Mouse (Mus musculus): Measurements from ENCODE around the gene Ttbk2. TPM values are rescaled to one million over a fixed set of nuclear protein-coding genes. Genes with fewer than 3 reads are reported as not detected.

Gene Ttbk2
- total RNA-seq, 2 experiments from 2014 or later: 15.0 to 15.7 TPM

DNA sequence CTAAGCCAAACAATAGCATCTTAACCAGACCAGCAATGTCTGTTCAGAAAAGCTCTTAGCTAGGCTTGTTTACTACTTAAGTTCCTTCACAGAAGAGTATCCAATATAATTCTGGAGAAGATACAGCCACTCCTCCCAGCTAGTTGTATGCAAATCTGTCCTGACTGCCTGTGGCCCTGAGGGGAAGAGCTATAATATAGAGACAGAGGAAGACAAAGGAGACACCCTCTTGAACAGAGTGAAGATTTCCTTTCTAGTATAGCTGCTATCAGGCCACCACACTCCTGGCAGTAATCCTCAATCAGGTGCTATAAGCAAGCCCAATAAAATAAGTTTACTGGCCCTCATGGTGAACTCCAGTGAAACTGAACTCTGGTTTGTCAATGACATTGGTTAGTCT lies 88.5 kb downstream of the Ttbk2 start:
- no peak for DNase-seq (ENCODE audit: low spot score in 2 of 2)

DNA sequence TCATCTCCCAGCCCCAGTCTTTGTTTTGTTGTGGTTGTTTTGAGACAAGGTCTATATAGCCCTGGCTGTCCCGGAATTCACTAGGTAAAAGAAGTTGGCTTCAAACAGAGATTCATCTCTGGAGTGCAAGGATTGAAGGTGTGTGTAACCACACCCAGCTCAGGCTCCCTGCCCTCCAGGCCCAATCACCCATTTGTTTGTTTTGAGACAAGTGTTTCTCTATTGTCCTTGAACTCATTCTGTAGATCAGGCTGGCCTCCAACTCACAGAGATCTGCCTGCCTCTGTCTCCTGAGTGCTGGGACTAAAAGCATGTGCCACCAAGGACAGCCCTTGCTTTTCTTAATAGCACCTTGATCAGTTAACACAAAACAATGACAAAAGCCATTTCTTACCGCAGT lies 102.4 kb downstream of the Ttbk2 start:
- no peak for DNase-seq (ENCODE audit: low spot score in 2 of 2)

DNA sequence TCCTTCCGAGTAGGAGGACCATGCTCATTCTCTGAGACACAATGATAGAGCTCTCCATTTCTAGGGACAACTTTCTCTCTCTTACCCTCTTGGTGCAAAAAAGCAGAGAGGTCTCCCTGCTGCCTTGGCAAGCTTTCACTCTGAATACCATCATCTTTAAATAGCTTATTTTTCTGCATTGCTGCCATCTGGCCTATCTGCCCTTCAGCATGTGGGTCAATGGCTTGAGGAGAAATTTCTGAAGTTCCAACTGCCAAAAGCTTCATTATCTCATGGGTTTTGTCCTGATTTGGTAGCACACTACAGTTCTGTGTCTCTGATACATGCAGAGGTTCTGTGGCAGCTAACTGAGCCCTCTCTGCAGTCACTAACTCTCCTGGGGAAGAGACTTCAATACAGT lies 104.9 kb downstream of the Ttbk2 start:
- no peak for DNase-seq (ENCODE audit: low spot score in 2 of 2)

DNA sequence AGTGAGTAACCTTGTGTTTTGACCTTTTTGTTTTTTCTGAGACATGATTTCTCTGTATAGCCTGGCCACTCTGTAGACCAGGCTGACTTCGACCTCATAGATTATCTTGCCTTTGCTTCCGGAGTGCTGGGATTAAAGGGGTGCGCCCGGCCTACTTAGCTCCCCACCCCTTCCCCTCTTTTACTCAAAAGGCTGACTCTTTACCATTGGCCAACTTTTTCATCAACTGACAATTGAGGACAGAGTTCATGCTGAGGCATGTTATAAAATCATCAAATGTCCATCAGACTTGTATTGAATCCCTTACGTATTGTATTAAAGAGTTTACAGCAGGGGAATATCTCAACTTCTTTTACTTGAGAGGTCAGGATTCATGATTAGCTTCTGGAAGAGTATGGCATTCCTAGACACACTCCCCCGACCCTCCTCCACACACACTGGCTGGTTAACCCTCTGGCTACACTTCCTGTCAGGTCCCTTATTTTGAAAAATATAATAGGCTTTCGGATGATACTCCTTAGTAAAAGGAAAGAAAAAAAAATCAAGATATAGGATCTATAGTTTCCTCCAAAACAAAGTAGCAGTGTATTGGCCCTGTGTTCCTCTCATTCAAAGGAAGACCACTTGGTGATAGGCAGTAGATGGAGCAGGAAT lies 118.4 kb downstream of the Ttbk2 start:
- no peak for DNase-seq (ENCODE audit: low spot score in 2 of 2)

DNA sequence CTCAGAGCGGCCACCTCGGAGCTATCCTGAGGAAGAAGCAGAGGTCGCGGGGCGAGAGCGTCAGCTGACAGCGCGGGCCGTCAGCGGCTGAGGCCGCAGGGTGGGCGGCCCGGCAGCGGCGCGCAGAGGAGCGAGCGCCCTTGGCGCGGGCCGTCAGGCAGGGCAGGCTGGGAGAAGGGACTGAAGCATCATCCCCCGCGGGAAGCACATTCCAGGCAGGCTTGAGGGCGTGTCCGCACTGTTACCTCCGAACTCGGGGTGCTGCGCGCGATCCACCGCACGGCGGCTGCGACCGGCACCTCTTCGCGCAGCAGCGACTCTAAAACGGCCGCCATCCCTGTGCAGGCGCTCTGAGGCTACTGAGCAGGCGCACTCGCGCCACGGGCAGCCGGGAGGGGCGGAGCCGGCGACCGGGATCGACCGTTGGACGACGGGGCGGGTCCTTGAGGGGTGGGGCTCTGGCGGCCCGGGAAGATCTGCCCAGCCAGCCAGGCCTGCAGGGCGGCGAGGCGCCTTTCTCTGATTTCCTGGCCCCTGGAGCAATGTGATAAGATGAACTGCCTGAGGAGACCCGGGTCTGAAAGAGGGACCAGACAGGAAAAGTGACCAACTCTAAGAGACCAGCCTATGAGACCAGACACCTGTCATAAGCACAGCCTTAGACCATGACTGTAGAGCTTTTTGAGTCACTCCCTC lies 119.1 kb downstream of the Ttbk2 start:
- DNase-seq (ENCODE audit: low spot score in 2 of 2): peak; percentile 91 to 93

DNA sequence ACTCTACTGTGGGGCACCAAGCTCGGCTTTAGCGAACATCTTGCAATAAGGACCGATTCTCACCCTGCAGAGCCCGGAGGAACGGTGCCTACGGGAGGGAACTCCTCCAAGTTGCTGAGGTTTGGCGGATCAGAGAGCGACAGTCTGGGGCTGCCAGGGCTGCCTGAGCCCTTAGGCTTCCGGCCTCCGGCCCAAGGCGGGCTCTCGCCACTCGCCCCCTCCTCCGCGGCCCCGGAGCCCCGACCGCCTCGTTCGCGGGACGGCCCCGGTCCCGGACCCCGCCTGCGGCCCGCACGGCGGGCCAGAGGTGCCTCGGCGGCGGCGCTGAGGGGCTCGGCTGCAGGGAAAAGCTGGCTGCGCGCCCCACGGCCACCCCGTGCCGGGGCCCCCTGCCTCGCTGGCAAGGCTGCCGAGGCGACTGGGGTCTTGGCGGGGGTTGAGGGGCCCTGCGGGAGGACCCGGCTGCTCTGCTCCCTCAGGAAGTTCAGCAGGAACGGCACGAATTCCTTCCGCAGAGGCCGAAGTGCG lies 119.7 kb downstream of the Ttbk2 start:
- DNase-seq (ENCODE audit: low spot score in 2 of 2): no peak

DNA sequence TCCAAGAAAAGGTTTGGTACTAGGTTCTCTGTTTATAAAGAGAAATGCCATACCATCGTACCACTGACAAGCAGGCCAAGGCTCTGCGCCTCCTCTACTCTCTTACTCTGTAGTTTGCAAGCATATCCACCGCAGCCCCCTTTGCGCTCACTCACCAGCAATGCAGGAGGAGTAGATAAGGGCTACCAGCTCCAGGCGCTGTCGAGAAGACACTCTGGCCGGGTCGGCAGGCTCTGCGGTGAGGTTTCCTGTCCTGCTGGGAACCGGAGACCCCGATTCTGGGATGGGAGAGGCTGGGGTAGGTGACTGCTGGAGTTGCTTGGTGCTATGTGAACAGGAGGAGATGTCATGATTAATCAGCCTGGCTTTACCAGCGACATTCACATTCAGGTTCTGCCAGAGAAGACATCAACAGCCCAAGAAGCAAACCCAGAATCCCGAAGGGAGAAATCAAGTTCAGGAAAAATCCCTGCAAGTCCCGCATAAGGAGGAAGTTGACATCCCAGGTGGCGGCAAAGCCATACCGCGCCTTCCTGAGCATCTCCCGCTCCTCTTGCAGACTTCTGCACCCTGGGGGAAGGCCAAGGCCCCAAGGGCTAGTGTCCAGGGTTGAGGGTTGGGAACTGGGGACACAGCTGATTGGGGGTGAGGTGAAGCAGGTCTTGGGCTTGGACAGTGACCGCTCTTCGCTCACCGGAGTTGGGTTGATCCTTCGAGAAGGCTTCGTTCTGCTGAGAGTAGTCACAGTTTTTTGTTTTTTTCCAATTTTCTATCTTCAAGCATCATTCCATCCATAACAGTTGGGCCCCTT lies 120.4 kb downstream of the Ttbk2 start:
- DNase-seq (ENCODE audit: low spot score in 2 of 2): no peak

DNA sequence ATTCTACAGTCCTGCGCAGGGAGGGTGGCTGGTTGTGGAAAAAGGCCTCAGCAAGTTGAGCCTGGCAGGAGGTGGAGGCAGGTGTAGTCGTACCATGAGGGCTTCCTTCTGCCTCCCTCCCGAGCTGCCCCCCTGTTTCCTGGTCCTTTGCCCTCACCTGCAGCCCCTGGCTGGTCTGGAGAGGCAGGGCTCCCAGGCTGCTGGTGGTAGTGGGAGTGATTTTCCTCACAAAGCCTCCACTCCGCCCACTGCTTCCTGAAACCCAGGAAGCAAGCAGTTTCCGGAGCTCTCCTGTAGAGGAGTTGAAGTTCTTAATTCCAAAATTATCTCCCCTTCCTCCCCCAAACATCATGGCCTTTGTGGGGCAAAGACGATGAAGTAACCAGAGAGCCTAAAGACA lies 126.2 kb downstream of the Ttbk2 start:
- DNase-seq (ENCODE audit: low spot score in 2 of 2): no peak

DNA sequence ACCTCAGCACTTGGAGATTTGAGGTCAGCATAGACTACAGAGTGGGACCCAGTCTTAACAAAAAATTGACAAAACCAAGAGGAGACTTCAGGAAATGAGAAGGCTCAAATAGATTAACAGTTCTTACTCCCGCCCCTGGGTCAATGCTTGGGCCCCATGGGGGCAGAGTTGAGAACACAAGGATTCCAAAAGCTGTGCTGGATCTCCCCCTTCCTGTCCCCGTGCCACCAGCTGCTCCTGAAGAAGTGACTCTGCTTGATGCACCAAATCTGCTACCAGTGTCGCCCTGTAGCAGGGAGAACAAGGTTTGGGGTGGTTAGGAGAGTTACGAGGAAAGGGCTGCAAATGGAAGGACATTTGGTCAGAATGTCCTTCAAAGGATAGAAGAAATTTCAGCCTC lies 126.8 kb downstream of the Ttbk2 start:
- no peak for DNase-seq (ENCODE audit: low spot score in 2 of 2)

DNA sequence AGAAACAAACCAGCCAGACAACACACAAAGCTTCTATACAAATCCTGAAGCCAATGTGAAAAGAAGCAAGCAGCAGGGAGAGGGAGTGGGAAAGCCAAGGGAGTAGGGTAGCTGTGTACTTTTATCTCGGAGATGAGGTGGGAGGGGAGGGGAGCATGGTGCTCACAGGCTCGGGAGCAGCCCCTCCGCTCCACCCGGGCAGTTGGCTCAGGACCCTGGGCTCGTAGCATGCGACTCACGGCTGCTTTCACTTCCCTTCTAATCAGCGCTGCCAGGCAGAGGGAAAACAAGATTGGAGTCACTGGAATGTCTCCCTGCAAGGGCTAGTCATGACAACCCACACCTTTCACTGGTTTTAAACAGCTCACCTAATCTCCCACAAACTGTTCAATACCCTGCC lies 127.9 kb downstream of the Ttbk2 start:
- DNase-seq (ENCODE audit: low spot score in 2 of 2): no peak

DNA sequence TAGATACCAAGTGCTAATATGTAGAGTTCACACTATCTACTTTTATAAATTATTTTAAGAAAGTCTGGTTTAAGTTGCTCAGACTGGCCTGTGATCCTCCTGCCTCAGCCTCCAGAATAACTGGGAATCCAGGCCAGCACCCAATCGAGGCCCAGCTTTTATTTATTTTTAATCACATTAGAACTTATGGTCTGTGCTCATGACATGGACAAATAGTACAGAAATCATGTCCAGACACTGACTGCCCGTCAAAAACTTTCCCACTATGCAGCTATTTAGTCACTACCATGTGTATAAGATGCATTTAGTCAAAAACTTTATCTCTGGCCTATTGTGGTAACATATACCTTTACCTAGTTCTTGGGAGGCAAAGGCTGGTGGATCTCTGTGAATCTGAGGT lies 128.5 kb downstream of the Ttbk2 start:
- DNase-seq (ENCODE audit: low spot score in 2 of 2): no peak

DNA sequence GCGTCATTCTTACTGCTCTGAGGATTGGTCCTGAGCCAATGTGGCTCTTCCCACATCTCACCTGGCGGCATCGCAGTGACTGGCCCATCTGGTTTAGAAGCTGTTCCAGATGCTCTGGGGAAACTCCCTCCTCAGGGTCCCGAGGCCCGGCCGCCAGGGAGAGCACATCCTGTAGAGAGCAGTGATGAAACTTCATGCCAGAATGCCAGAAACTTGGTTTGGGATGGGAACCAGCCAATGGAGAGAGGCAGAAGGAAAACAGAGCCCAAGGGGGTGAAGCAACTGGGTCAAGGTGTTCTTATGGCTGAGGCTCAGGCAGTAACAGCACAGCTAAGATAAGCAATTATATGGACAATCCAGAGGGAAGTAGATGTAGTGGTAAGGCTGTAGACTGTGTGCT lies 129.6 kb downstream of the Ttbk2 start:
- DNase-seq (ENCODE audit: low spot score in 2 of 2): no peak

DNA sequence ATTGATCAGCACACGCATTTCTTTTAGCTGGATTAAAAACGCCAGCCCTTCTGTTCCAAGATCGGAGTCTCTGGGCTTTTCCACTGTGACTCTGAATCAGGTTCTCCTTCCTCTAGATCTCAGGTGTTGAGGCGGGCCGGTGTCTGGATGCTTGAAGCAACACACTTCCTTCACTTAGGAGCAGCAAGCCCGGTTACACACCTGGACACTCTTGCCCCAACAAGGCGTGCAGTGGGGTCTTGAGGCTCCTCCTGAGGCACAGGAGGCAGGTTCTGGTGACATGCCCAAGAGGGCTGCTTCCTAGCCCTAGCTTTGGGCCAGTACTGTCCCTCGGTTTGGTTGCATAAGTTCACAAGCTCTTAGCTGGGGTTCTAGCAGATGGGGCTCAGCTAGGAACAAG lies 131.9 kb downstream of the Ttbk2 start:
- no peak for DNase-seq (ENCODE audit: low spot score in 2 of 2)

DNA sequence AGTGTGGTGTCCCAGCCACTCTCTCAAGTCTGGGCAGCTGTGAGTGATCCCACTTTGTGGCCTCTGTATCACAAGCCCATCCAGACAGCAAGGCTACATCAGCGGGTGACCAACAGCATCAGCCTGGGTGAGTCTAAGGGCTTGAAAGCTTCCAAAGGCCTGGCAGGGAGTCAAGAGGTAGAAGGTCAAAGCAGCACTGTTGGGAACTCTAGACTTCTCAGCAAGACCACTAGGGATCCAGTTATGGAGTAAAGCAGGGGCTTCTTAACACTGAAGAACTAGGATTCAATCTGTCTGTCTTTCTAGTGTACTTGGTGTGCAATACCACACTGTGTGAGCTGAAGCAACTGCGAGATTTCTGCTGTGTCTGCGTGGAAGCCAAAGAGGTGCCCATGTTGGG lies 137.0 kb downstream of the Ttbk2 start:
- no peak for DNase-seq (ENCODE audit: low spot score in 2 of 2)

DNA sequence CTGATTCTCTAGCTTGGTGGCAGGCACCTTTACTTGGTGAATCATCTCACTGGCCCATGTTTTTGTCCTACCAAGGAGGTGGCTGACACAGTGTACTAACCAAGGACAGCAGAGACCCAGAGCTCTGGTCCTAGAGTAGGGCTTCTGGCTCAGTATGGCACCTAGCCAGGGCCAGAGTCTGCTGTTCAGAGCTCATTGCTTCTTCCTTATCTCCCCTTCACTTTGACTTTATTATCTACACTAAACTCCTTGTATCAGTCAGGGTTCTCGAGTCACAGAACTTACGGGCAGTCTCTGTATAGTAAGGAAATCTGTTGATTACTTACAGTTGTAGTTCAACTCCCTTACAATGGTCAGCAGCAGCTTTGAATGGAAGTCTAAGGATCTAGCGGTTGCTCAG lies 139.5 kb downstream of the Ttbk2 start:
- no peak for DNase-seq (ENCODE audit: low spot score in 2 of 2)

DNA sequence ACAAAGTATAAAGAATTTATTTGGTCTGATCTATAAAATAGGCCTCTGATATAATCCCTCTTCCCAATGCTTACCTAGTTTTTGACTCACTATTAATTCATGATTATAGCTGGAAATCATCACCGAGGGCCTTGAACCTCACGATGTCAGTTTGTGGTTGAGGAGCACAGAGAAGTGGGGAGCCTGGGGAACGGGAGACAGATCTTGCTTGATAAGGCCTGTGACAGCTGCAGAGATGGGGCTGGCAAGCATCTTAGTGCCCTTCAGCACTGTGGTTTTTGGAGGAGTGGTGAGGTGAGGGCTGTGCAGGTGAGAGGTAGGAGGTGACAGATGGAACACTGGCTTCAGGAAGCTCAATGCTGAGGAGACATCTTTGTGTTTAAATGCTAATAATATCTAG lies 140.2 kb downstream of the Ttbk2 start:
- DNase-seq (ENCODE audit: low spot score in 2 of 2): no peak

DNA sequence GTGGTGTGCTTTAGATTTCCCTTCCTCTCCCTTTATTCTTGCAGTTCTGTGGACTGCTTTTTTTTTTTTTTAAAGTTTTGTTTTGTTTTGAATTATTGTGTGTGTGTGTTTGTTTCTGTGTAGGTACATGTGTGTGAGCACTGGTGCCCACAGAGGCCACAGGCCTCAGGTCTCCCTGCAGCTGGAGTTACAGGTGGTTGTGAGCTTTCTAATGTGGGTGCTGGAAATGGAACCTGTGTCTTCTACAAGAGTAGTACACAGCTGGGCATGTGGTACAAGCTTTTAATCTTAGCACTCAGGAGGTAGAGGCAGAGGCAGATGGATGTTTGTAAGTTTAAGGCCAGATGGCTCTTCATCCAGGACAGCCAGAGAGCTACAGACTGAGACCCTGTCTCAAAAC lies 143.4 kb downstream of the Ttbk2 start:
- no peak for DNase-seq (ENCODE audit: low spot score in 2 of 2)

DNA sequence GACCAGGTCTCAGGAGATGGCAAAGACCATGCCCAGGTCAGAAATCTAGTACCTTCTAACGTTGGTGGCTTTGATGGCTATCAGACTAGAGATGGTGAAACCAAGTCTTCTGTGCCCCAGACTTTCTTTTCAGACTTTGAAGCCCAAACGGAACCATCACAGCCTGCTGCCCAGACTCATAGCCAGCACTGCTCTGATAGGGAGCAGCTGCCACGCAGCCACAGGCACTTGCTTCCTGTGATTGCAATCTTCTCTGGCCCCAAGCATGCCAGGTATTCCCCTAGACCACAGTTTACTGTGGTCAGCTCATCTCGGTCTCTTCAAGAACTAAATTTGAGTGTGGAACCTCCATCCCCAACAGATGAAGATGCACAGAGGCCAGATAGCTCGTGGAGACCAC lies 147.7 kb downstream of the Ttbk2 start:
- no peak for DNase-seq (ENCODE audit: low spot score in 2 of 2)

DNA sequence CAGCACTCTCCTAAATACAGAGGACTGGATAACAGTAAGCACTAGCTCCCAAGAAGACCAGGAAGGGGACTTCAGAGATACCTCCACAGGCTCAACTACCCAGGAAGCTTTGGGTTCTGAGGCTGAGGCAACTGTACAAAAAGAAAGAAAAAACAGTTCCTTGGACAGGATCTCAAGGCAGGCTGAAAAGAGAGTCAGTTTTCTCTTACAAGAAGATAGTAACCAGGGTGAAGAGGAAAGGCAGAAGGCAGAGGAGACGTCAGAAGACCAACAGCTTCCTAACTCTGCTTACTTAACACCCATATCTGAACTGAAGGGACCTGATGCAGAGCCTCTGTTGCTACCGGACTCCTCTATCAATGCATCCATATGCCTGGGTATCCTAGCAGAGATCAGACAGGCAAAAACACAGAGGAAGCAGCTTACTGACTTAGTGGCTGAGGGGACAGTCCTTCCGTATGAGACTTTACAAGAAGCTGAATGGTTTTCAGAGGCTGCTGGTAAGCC lies 150.0 kb downstream of the Ttbk2 start:
- no peak for DNase-seq (ENCODE audit: low spot score in 2 of 2)

DNA sequence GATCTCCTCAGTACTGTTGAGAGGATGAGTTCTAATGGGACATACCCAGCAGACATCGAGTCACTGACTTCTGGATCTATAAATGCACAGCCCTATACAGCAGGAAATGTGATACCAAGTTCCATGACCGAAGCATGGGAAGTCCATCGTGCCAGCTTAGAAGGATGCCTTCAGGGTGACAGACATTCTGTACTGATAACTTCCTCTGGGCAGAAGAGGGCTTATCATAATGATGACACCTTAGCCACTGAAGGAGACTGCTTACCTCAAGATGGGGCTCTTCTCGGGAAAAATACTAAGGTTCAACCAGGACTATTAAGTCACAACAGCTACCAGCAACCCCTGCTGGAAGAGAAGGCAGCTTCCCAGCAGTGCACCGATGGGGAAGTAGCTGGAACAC lies 152.6 kb downstream of the Ttbk2 start:
- DNase-seq (ENCODE audit: low spot score in 2 of 2): no peak
